Mouse (Mus musculus): ENCODE data around the gene Cradd. TPM values are rescaled to one million over a fixed set of nuclear protein-coding genes. Genes with fewer than 3 reads are reported as not detected.

Cradd gene
- 16.0 TPM for polyA plus RNA-seq (2014; fragmentation: Illumina TruSeq; extraction: RNeasy Lipid Tissue Mini Kit (QIAGEN cat#74804))

DNA sequence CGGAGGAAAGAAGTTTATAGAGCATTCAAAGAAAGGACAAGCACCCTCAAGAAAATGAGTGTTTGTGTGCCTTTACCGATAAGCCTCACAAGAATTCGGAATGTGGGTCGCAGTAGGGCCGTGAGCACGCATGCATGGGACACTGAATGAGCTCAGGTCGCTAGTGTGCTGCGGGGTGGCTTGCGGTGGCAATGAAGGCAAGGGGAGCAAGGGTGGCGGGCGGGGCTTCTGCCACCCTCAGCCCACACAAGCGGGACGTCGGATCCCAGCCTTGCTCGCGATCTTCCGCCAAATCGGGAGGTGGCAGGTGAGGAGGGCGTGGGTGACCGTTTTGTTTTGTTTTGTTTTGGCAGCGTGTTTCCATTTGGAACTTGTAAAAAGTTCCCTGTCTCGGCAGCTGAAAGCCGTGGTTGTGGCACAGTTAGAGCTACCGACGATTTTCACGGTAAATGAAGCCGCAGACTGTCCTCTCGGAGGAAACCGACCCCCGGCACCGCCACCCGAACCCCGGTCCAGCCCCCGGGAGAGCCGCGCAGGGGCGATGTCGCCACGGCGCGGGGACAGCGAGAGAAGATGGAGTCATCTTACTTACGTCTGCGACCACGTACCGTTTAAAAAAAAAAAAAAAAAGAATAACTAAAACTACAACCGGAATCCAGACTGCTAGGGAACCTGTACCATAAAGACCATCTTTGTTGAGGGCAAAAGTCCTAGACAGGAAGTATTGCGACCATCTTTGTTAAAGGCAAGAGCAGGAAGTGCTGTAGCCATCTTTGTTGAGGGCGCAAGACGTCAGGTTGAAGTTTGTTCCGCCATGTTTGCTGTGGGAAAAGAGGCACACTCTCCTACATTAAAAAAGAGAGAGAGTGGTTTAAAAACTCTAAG lies at the start of gene Cradd:
Gene Cradd (minus strand): TSS at position 741 of the 885 bp plus-strand sequence.

Other genes with a start within 250 kb of the Cradd start
- gene Socs2, start 93.0 kb upstream of the Cradd start, polyA plus RNA-seq (2014; fragmentation: Illumina TruSeq; extraction: RNeasy Lipid Tissue Mini Kit (QIAGEN cat#74804)): 692 TPM
- 152 TPM for gene Mrpl42, start 177.8 kb upstream of the Cradd start, polyA plus RNA-seq (2014; fragmentation: Illumina TruSeq; extraction: RNeasy Lipid Tissue Mini Kit (QIAGEN cat#74804))
- 769 TPM for gene Ube2n, start 191.0 kb upstream of the Cradd start, polyA plus RNA-seq (2014; fragmentation: Illumina TruSeq; extraction: RNeasy Lipid Tissue Mini Kit (QIAGEN cat#74804))
- 451 TPM for gene Nudt4, start 240.0 kb upstream of the Cradd start, polyA plus RNA-seq (2014; fragmentation: Illumina TruSeq; extraction: RNeasy Lipid Tissue Mini Kit (QIAGEN cat#74804))

All from ovary, adult 10 weeks (tissue).